Mouse (Mus musculus): ENCODE measurements around the gene Exoc2. TPM values are rescaled to one million over a fixed set of nuclear protein-coding genes. Genes with fewer than 3 reads are reported as not detected.

The Exoc2 gene
- polyA plus RNA-seq, 1 experiment = 12.6 TPM

DNA sequence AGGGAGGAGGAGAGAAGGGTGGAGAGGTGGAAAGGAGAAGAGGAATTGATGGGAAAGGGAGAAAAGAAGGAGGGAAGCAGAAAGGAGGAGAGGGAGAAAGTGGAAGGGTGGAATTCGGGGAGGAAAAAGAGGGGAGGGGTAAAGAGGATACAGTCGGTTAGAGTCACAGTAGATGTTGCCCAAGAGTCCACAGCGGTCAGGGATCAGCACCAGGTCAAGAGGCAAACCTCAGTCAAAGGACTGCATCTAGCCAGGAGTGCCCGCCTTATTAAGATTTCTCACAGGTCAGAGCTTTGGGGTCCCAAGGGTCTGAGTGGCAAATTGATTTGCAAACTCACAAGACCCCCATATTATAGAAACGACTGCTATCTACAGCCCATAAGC is 346 bp upstream of the Exoc2 start:
- TF ChIP-seq POLR2AphosphoS2 (IDR thresholded peaks at IDR 0.05; ENCODE audit: insufficient read length, low read depth) (no peak), E2F4 (IDR thresholded peaks at IDR 0.05; ENCODE audit: insufficient read depth) (no peak), REST (IDR thresholded peaks at IDR 0.05; ENCODE audit: insufficient read depth, insufficient read length) (no peak), TCF12 (IDR thresholded peaks at IDR 0.05; ENCODE audit: insufficient read depth, poor library complexity, severe bottlenecking) (no peak), POLR2A (IDR thresholded peaks at IDR 0.05; ENCODE audit: insufficient read length, low read depth) (no peak), USF1 (IDR thresholded peaks at IDR 0.05; ENCODE audit: low read depth) (no peak), MYOG (IDR thresholded peaks at IDR 0.05; ENCODE audit: control insufficient read depth in 1 of 3, insufficient read depth in 1 of 3, insufficient read length in 2 of 3, low read depth in 2 of 3) (no peak), SRF (IDR thresholded peaks at IDR 0.05; ENCODE audit: control insufficient read depth, insufficient read length, low read depth) (no peak), MYOD1 (IDR thresholded peaks at IDR 0.05; ENCODE audit: control insufficient read depth in 1 of 3, insufficient read length in 2 of 3, low read depth in 2 of 3) (no peak), CEBPB (IDR thresholded peaks at IDR 0.05; ENCODE audit: insufficient read depth, poor library complexity, severe bottlenecking) (no peak)
- Histone ChIP-seq H3ac (ENCODE audit: control insufficient read depth, insufficient read length) (peak overlapping the region; percentile 47), H3K27me3 (ENCODE audit: control insufficient read depth, insufficient read depth, insufficient read length) (peaks cover 5% of the 10 kb centered on the region)

GRCm38 (mm10) chr13:30972102-30972501 is 1.8 kb downstream of the Exoc2 start:
- Histone ChIP-seq H3K79me2 (ENCODE audit: control insufficient read depth, insufficient read depth) (peaks cover 46% of the 10 kb centered on the region), H3K4me3 (peak overlapping the region; percentile 46), H3K27me3 (ENCODE audit: control insufficient read depth, insufficient read depth, insufficient read length) (no peaks in the 10 kb centered on the region), H3ac (ENCODE audit: control insufficient read depth, insufficient read length) (no peak overlapping the region), H3K36me3 (ENCODE audit: control insufficient read depth, insufficient read depth) (no peaks in the 10 kb centered on the region), H3K4me2 (ENCODE audit: low read depth) (peak overlapping the region; percentile 67)
- no peak for TF ChIP-seq POLR2A (IDR thresholded peaks at IDR 0.05; ENCODE audit: insufficient read length, low read depth)

More for the DNA sequence above, 346 bp upstream of the Exoc2 start:
- H3K36me3 ChIP-seq (ENCODE audit: control insufficient read depth, insufficient read depth) = no peaks in the 10 kb centered on the region
- peak overlapping the region; percentile 46 for H3K4me3 ChIP-seq
- peak overlapping the region; percentile 71 for H3K4me2 ChIP-seq (ENCODE audit: low read depth)
- H3K79me2 ChIP-seq (ENCODE audit: control insufficient read depth, insufficient read depth) = peaks cover 26% of the 10 kb centered on the region

DNA sequence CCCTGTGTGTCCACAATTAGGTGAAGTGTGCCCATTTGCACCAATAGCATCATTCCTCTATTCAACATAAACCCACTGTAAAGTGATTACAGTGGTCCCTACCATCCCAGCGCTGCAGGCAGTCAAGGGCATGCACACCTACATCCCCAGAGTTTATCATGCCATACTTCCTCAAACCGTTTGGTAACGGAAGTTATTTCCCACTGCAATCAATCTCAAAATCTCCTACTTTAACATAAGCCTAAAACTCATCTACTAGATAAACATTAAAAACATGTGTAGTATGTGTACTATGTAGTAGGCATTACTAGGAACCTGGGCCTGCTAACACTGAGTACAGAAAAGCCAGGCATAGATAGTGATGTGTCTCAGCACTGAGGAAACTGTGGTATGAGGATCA is 2.8 kb downstream of the Exoc2 start:
- Histone ChIP-seq H3K4me2 (ENCODE audit: low read depth) (no peak overlapping the region), H3K79me2 (ENCODE audit: control insufficient read depth, insufficient read depth) (peaks cover 56% of the 10 kb centered on the region), H3ac (ENCODE audit: control insufficient read depth, insufficient read length) (no peak overlapping the region), H3K4me3 (no peak overlapping the region), H3K36me3 (ENCODE audit: control insufficient read depth, insufficient read depth) (no peaks in the 10 kb centered on the region), H3K27me3 (ENCODE audit: control insufficient read depth, insufficient read depth, insufficient read length) (no peaks in the 10 kb centered on the region)
- TF ChIP-seq SRF (IDR thresholded peaks at IDR 0.05; ENCODE audit: control insufficient read depth, insufficient read length, low read depth) (no peak), POLR2AphosphoS2 (IDR thresholded peaks at IDR 0.05; ENCODE audit: insufficient read length, low read depth) (no peak), REST (IDR thresholded peaks at IDR 0.05; ENCODE audit: insufficient read depth, insufficient read length) (no peak), TCF12 (IDR thresholded peaks at IDR 0.05; ENCODE audit: insufficient read depth, poor library complexity, severe bottlenecking) (no peak), CEBPB (IDR thresholded peaks at IDR 0.05; ENCODE audit: insufficient read depth, poor library complexity, severe bottlenecking) (no peak), USF1 (IDR thresholded peaks at IDR 0.05; ENCODE audit: low read depth) (no peak), TCF3 (IDR thresholded peaks at IDR 0.05; ENCODE audit: insufficient read length, low read depth) (no peak), MAX (IDR thresholded peaks at IDR 0.05; ENCODE audit: low read depth) (no peak), POLR2A (IDR thresholded peaks at IDR 0.05; ENCODE audit: insufficient read length, low read depth) (no peak), MYOG (IDR thresholded peaks at IDR 0.05; ENCODE audit: control insufficient read depth in 1 of 3, insufficient read depth in 1 of 3, insufficient read length in 2 of 3, low read depth in 2 of 3) (no peak), E2F4 (IDR thresholded peaks at IDR 0.05; ENCODE audit: insufficient read depth) (no peak), MYOD1 (IDR thresholded peaks at IDR 0.05; ENCODE audit: control insufficient read depth in 1 of 3, insufficient read length in 2 of 3, low read depth in 2 of 3) (no peak)

GRCm38 (mm10) chr13:30968311-30968710 is 5.6 kb downstream of the Exoc2 start:
- Histone ChIP-seq H3K36me3 (ENCODE audit: control insufficient read depth, insufficient read depth) (no peaks in the 10 kb centered on the region), H3K79me2 (ENCODE audit: control insufficient read depth, insufficient read depth) (peaks cover 66% of the 10 kb centered on the region), H3K4me3 (no peak overlapping the region), H3ac (ENCODE audit: control insufficient read depth, insufficient read length) (no peak overlapping the region), H3K27me3 (ENCODE audit: control insufficient read depth, insufficient read depth, insufficient read length) (no peaks in the 10 kb centered on the region), H3K4me2 (ENCODE audit: low read depth) (no peak overlapping the region)
- TF ChIP-seq USF1 (IDR thresholded peaks at IDR 0.05; ENCODE audit: low read depth) (no peak), MYOD1 (IDR thresholded peaks at IDR 0.05; ENCODE audit: control insufficient read depth in 1 of 3, insufficient read length in 2 of 3, low read depth in 2 of 3) (no peak), MAX (IDR thresholded peaks at IDR 0.05; ENCODE audit: low read depth) (no peak), TCF3 (IDR thresholded peaks at IDR 0.05; ENCODE audit: insufficient read length, low read depth) (no peak), POLR2A (IDR thresholded peaks at IDR 0.05; ENCODE audit: insufficient read length, low read depth) (no peak)

- H3K4me2 ChIP-seq (ENCODE audit: low read depth) = no peak overlapping the region
- H3K4me3 ChIP-seq = no peak overlapping the region
- peaks cover 60% of the 10 kb centered on the region for H3K79me2 ChIP-seq (ENCODE audit: control insufficient read depth, insufficient read depth)
- no peak overlapping the region for H3ac ChIP-seq (ENCODE audit: control insufficient read depth, insufficient read length)
- H3K27me3 ChIP-seq (ENCODE audit: control insufficient read depth, insufficient read depth, insufficient read length) = no peaks in the 10 kb centered on the region
- no peak for TF ChIP-seq TCF3 (IDR thresholded peaks at IDR 0.05; ENCODE audit: insufficient read length, low read depth)
- TF ChIP-seq POLR2AphosphoS2 (IDR thresholded peaks at IDR 0.05; ENCODE audit: insufficient read length, low read depth) = no peak
- TF ChIP-seq USF1 (IDR thresholded peaks at IDR 0.05; ENCODE audit: low read depth) = no peak
- TF ChIP-seq E2F4 (IDR thresholded peaks at IDR 0.05; ENCODE audit: insufficient read depth) = no peak
- TF ChIP-seq CEBPB (IDR thresholded peaks at IDR 0.05; ENCODE audit: insufficient read depth, poor library complexity, severe bottlenecking) = no peak
- TF ChIP-seq REST (IDR thresholded peaks at IDR 0.05; ENCODE audit: insufficient read depth, insufficient read length) = no peak
- no peak for TF ChIP-seq MYOG (IDR thresholded peaks at IDR 0.05; ENCODE audit: control insufficient read depth in 1 of 3, insufficient read depth in 1 of 3, insufficient read length in 2 of 3, low read depth in 2 of 3)
- TF ChIP-seq POLR2A (IDR thresholded peaks at IDR 0.05; ENCODE audit: insufficient read length, low read depth) = no peak
- no peak for TF ChIP-seq MAX (IDR thresholded peaks at IDR 0.05; ENCODE audit: low read depth)
- no peak for TF ChIP-seq TCF12 (IDR thresholded peaks at IDR 0.05; ENCODE audit: insufficient read depth, poor library complexity, severe bottlenecking)
- no peaks in the 10 kb centered on the region for H3K36me3 ChIP-seq (ENCODE audit: control insufficient read depth, insufficient read depth)
Observed at GRCm38 (mm10) chr13:30966507-30966911, 7.4 kb downstream of the Exoc2 start.
